Mouse (Mus musculus) spleen, adult 18-20 months (tissue): ENCODE measurements around the gene Prpf19.

Experiments used
- DNase-seq, 2 experiments: peaks; one replicate each; pipeline ENCODE4 v3.0.0; 2022; ENCODE audit warnings: mixed read lengths in 2 of 2

Prpf19 gene

GRCm38 (mm10) chr19:10896849-10897248, 1.8 kb downstream of the Prpf19 start:
- DNase-seq = no peak

- DNase-seq = no peak
Measured at GRCm38 (mm10) chr19:10897491-10897890, 2.5 kb downstream of the Prpf19 start.

DNA sequence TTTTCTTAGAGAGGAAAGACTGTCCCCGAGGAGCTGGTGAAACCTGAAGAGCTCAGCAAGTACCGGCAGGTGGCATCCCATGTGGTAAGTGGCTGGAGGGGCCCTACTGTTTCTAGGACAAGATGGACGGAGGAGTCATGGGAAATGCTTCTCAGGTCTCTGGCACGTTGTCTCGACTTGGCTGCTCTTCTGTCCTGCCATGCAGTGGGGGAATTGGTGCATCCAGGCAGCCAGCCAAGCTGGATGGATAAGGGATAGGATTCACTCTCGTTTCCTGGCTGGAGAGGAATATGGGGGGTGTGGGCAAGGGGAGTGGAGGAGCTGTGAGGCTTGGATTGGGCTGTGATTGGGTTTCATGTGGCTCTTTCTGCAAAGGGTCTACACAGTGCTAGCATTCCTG, 5.3 kb downstream of the Prpf19 start:
- no peak for DNase-seq

DNA sequence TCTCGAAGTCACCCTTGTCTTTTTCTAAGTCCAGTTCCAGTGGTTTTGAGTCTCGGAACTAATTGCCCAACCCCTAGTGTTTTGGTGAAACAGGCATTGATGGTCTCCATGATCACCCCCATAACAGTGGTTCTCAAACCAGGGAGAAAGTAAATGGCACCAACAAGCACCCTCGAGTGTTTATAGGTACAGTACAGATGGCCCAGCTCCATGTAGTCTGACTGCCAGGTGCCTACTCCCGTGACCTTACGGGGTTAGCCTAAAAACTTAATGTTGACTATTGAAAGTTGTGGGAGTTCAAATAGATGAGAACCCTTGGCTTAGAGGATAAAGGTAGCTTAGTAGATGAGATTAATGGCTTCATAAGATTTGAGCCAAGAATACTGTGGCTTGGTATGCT, 6.0 kb downstream of the Prpf19 start:
- no peak for DNase-seq

DNA sequence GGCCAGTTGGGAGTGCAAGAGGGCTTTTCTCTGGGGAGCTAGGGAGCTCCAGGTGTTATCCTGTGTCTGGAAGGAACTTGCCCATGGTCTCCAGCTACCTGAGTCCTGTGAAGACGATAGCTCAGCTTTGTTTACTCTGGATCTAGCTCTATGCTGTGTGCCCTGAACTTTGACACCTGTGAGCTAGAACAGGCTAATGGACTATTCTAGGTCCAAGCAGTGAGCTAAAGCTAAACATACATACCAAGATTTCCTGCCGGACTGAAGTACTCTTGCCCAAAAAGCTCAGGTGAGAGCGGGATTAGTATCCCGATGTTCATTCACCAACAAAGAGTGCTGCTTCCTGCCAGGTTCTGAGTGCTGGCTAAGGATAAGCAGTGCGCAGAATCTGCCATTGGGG, 9.5 kb downstream of the Prpf19 start:
- DNase-seq = no peak

DNA sequence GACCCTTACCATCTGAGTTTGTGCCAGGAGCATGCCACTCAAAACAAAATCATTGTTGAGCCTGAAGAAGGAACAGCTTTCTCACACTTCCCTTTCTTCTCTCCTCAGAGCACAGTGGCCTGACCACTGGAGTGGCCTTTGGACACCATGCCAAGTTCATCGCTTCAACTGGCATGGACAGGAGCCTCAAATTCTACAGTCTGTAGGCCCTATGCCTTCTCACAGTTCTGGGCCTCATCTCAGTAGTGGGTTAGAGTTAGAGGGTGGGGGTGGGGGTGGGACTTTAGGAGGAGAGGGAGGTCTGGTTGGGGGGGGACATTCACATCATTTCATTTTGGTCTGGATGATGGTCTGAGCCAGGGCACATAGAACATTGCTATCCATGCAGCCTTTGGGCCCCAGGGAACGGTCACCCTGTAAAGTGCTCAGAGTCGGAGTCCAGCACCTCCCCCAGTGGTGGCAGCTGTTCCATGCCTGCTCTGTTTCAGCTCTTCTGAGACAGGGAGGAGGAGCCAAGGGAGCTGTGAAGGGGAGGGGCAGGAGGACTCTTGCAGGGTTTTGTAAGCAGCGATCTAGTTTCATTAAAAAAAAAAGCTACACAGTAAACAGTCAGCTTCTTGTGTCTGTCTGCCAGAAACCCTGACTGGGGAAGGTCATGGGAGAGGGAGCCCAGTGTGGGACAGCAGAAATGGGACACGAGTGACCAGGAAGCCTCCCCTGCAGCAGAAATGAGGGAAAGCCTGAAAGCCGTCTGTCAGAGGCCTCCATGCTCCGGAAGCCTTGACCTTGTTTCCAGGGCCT, 10.1 kb downstream of the Prpf19 start:
- DNase-seq = peak; percentile 13 to 14

GRCm38 (mm10) chr19:10905728-10906000, 10.6 kb downstream of the Prpf19 start:
- DNase-seq = no peak

- DNase-seq = peak; percentile 16 to 53
Measured at GRCm38 (mm10) chr19:10907891-10908290, 12.9 kb downstream of the Prpf19 start.

- no peak for DNase-seq
Measured at GRCm38 (mm10) chr19:10909087-10909721, 14.2 kb downstream of the Prpf19 start.

DNA sequence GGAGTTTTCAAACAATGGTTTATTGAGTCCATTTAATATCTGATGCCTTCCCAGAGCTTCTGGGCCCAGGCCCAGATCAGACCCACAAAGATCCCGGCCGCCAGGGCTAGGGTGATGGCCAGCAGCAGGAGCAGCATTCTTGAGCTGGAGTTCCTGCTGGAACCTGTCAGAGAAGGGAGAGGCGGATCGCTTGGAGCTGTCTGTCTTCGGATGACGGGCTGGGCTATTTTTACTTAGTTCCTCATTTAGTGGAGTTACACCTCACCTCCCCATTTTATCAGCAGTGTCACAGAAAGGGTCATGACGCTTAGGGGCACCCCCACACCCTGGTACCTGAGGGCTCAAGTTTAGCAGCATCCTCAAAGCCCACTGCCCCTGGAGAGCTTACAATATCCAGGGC, 19.3 kb downstream of the Prpf19 start:
- DNase-seq = no peak

GRCm38 (mm10) chr19:10914870-10915269, 19.8 kb downstream of the Prpf19 start:
- no peak for DNase-seq

DNA sequence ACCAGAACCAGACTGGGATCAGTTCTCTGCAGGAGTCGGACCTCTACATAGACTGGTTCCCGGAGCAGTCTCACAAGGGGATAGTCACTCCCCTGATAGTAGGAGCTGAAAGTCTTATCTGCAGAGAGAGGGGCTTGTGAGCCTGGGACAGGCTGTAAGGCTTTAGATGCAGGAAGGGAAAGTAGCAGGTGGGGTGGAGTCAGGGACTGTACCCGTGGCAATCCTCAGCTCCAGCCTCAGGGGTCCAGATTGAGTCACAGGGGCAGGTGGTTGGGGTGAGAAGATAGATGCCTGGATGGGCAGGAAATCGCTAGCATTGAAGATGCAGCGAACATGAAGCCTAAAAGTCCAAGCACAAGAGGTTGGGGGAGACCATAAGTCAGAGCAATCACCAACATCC, 21.5 kb downstream of the Prpf19 start:
- DNase-seq = no peak

DNA sequence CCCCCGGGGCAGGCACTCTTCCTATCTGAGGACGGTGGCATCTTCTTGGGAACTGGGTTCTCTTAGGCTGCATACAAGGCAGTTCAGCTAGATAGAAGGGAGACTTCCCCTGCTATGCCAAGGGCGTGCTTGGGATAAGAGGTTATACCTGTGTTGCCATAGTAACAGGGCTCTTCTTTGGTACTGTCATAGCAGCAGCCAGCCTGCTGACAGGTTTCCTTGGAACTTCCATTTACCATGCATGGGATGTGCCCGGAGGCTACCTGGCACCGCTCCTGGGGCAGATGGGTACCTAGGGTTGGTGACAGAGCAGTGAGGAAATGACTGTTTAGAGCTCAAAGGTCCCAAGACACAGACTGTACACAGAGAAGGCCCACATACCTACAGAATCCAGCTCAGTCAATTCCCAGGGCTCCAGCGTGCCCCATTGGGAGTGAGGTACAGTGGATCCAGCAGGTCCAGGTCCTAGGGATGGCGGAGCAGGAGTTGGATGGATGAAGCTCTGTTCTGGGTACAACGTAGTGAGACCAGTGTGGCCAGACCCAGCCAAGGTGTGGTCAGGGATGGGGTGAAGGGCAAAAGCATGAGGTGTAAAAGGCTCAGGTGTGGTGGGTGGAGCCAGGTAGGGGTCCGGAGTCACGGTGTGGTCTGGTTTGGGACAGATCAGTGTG, 23.4 kb downstream of the Prpf19 start:
- no peak for DNase-seq

- no peak for DNase-seq
Measured at GRCm38 (mm10) chr19:10920532-10920931, 25.5 kb downstream of the Prpf19 start, which contains the start of gene Zp1. Gene Zp1, minus strand, starts transcription at chr19:10920632.

- no peak for DNase-seq
Measured at GRCm38 (mm10) chr19:10921058-10921457, 26.0 kb downstream of the Prpf19 start.

DNA sequence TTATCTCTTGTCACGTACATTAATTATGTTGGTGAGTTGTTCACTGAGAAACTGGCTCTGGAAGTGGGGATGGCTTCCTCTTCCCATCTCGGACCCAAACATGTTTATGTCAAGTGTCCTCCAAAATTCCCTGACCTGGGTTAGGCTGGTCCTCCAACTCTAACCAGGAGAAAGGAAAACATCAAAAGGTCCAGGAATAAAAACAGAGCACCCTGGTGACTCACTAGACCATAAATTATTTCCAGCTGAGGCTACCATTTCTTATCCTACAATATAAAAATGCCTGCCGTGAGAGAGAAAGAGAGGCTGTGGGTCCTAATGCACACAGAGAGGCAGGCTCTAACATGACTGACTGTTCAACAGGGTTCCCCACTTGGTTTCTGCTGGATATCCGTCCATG, 29.2 kb downstream of the Prpf19 start:
- DNase-seq = no peak

DNA sequence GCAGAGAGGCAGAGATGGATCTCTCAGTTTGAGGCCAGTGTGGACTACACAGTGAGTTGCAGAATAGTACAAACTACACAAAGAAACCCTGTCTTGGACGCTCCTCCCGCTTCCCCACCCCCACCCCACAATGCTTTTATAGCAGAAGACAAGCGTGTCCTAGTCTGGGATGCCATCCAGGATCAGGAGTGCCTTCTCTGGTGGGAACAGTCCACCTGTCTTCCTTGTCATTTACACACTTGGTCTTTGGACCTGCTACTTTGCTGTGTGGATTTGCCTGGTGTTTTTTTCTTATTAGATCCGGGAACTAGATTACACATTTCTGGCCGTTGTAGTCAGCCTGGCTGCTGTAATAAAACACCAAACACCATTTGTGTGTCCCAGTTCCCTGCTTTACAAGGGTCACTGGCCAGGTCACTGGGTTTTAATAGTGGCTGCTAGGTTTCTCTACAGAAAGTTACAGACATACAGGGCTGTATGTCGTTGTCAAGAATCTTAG, 31.1 kb downstream of the Prpf19 start:
- no peak for DNase-seq

DNA sequence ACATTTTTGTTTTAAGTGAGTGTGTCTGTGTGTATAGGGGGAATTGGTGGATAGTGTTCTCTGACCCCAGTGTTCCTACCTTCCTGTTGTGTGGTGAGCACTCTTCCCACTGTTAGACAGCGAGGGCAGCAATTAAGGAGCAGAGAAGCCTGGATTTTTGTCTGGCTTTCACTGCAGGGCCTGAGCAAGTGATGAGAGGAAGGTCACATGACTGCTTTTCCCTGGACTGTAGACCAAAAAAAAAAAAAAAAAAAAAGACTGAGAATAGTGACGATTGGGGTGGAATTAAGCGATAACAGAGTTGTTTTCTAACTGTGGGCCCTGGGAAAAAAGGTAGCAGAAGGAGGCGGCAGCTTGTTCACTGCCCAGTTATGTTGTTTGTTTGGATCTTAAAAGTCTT, 31.6 kb downstream of the Prpf19 start:
- no peak for DNase-seq

DNA sequence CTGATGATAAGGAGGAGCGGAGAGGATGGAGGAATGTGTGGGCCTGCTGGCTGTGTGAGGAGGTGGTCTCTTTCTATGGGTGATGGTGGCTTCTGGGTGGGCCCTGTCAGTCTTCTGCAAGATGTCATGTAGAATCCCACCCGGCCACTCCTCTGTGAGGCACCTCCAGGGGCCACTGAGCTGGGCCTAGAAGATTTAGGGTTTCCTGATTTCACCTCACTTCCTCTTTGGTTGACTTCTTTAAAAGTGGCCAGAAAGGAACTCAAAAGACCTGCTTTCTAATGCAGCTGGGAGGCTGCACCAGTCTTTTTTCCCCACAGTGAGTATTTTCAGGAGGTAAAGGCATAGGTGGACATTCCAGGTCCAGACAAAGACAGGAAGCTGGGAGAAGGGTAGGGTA, 35.6 kb downstream of the Prpf19 start:
- DNase-seq = no peak

DNA sequence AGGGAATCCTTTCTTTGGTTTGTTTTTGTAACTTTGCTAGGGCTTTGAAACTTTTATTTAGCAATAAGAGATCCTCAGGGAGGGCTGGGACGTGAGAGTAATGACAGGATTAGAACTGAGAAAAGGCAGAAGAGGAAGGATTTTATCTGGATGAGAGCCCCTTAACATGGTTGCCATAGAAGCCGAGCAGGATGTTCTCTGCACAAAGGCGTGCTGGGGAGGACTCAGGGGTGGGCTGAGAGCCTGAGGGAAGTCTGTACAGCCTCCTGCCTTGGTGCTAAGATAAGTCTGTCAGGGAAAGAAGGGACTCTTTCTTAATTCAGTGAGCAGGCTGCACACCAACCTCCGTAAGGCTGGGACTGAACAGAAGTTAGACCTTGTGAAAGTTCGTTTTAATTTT, 40.0 kb downstream of the Prpf19 start:
- no peak for DNase-seq

- DNase-seq = no peak
Measured at GRCm38 (mm10) chr19:10936077-10936476, 41.0 kb downstream of the Prpf19 start.

DNA sequence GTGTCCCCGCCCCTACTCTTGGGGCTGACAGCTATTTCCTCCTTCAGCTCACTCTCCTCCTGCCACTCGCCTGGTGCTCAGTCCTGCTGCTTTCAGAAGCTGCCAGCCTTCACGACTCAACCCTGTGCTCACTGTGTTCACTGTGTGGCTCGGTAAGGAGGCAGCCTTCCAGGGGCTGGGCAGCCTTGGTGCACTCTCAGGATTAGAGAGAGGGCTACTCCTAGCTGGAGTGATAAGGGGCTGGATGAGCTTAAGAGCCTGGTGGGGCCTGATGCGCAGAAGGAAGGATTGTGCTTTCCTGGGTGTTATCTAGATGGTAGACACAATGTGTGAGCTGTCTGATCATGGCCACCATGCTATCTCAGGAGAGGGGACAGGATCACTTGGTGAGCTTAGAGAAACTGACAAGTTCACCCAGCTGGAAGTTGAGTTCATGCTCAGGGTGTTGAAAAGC, 42.1 kb downstream of the Prpf19 start, which contains the start of gene Ptgdr2:
Gene Ptgdr2 (plus strand): TSS at position 51 of the 454 bp plus-strand sequence.
- DNase-seq = no peak

DNA sequence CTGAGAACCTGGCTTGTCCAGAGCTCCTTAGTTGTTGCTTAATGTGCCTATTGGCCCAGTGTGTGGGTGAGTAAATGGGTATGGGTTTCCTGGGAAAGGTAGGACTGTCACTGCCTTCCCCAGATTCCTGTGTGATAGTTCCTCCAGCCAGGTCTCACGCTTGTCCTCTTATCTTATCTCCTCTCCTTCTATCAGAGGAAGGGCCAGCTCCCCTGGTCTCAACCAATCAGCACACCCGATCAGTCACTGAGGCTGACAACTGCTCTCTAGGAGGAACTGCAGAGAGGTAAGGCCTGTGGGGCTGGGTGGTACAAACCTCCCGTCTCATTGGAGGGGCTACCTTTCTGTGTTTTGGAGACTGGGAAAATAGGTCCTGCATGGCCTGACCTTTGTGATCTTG, 43.7 kb downstream of the Prpf19 start:
- DNase-seq = no peak
